Comparison of ENCODE assay signal across 9 mouse cellular contexts in the genomic region with DNA sequence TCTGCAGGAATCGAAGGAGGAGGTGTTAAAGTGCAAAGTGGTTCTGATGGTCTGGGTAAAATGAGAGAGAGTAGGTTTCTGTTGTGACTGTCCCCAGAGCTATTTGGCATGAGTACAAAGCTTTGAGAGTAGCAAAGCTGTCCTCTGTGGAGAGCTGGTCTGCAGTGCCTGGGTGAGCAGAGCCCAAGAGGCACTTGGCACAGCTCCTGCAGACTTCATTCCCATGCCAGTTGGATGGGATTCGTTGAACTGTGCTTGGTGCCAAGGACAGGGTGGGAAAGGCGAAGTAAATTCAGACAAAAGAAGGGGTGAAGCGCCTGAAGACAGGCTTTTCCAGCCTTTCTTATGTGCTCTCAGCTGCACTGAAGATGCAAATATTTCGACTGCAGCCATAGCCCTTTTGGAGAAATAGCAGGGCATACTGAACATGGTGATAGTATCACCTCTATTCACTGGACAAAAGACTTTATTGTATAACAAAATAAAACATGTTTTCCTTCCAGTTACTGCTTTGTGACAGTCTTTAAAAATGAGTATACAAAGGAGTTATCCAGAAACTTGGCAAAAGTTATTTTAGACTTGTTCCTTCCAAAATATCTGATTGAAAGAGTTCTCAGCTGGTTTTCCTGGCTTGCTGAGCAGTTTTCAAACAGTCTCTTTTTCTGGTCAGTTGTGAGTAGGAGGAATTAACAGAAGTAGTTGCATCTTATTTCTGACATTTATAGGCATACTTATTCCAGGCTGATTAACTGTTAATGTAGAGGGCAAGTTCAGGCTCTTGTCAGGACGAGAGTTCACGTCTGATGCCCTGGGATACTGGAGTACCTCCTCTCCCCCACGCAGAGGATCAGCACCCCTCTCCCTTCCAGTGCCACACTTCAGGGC. TPM values are rescaled to one million over a fixed set of nuclear protein-coding genes. Genes with fewer than 3 reads are reported as not detected.
A peak's percentile ranks its signal among the peaks of the same experiment; 100 is the strongest.
DNase-seq lines count a peak whose midpoint lies in the region; ATAC-seq lines count a peak whose summit lies in the region.
"Had no signal": no experiment of that assay in that cellular context is flagged by ENCODE, and none has a peak within 500 bp of the region (broad histone marks: within the 10 kb centered on the region; RNA-seq: fewer than 3 reads in every experiment).

No protein-coding gene starts in this region.

- H3K9ac ChIP-seq in hindbrain, embryonic 14.5 days: no peak overlapping the region
- no peak overlapping the region for H3K9ac ChIP-seq in hindbrain, embryonic 12.5 days
- H3K9ac ChIP-seq: embryonic facial prominence, embryonic 13.5 days had no signal

- H3K27ac ChIP-seq in hindbrain, embryonic 14.5 days: peak overlapping the region; percentile 46; the same call in 1 of the 2 replicates
- no peak overlapping the region for H3K27ac ChIP-seq in hindbrain, embryonic 12.5 days
- H3K27ac ChIP-seq: embryonic facial prominence, embryonic 13.5 days had no signal

- H3K4me2 ChIP-seq in hindbrain, embryonic 14.5 days (replicated peaks): no peak overlapping the region
- H3K4me2 ChIP-seq in hindbrain, embryonic 12.5 days (replicated peaks): no peak overlapping the region
- H3K4me2 ChIP-seq: embryonic facial prominence, embryonic 13.5 days had no signal

- DNase-seq in hindbrain, embryonic 14.5 days (ENCODE audit: low spot score): peak; percentile 73
- peak; percentile 35 for DNase-seq in cerebellum, adult 11 months
- DNase-seq in gastrocnemius, postnatal 25 days: peak; percentile 32
- peak; percentile 9 to 66 for DNase-seq in left cerebral cortex, adult 8-10 months (ENCODE audit: low spot score in 2 of 2)
- DNase-seq in right cerebral cortex, adult 18-20 months: peak; percentile 70
- no peak for DNase-seq in embryo, embryonic 10.5 days (ENCODE audit: low spot score)
- no peak for DNase-seq in embryo, embryonic 11 days

- H3K4me1 ChIP-seq in hindbrain, embryonic 14.5 days (replicated peaks; ENCODE audit: control insufficient read depth, insufficient read depth, low read length): no peaks in the 10 kb centered on the region; the same call in 1 of the 2 replicates
- H3K4me1 ChIP-seq in hindbrain, embryonic 12.5 days: no peaks in the 10 kb centered on the region
- H3K4me1 ChIP-seq: embryonic facial prominence, embryonic 13.5 days had no signal

- H3K36me3 ChIP-seq in hindbrain, embryonic 14.5 days (replicated peaks; ENCODE audit: control insufficient read depth, insufficient read depth): no peaks in the 10 kb centered on the region
- no peaks in the 10 kb centered on the region for H3K36me3 ChIP-seq in hindbrain, embryonic 12.5 days
- H3K36me3 ChIP-seq: embryonic facial prominence, embryonic 13.5 days had no signal

- H3K27me3 ChIP-seq in hindbrain, embryonic 14.5 days (ENCODE audit: control insufficient read depth, insufficient read depth, low read length): no peaks in the 10 kb centered on the region
- no peaks in the 10 kb centered on the region for H3K27me3 ChIP-seq in hindbrain, embryonic 12.5 days
- H3K27me3 ChIP-seq: embryonic facial prominence, embryonic 13.5 days had no signal

- H3K9me3 ChIP-seq in hindbrain, embryonic 14.5 days (ENCODE audit: control insufficient read depth, low read length): no peaks in the 10 kb centered on the region
- H3K9me3 ChIP-seq in hindbrain, embryonic 12.5 days (replicated peaks): no peaks in the 10 kb centered on the region
- H3K9me3 ChIP-seq: embryonic facial prominence, embryonic 13.5 days had no signal

- ATAC-seq in hindbrain, embryonic 14.5 days (ENCODE audit: low FRiP score): peak; percentile 91; the same call in 1 of the 2 replicates
- ATAC-seq in hindbrain, embryonic 12.5 days (ENCODE audit: low FRiP score): no peak

- no peak overlapping the region for H3K4me3 ChIP-seq in hindbrain, embryonic 14.5 days (replicated peaks; ENCODE audit: low read length)
- H3K4me3 ChIP-seq in hindbrain, embryonic 12.5 days: no peak overlapping the region
- H3K4me3 ChIP-seq: embryonic facial prominence, embryonic 13.5 days had no signal

- WGBS in hindbrain, embryonic 14.5 days: 69% methylated on average over 8 of the region's 8 CpGs
- WGBS in hindbrain, embryonic 12.5 days: 73% methylated on average over 8 of the region's 8 CpGs

RNA-seq across cellular contexts. Expression of a gene that starts 48.9 kb away (rescaled TPM):
- polyA plus RNA-seq in hindbrain, embryonic 14.5 days (2014; fragmentation: Nextera tagmentation; extraction: Ambion mirVana): 154 and 167 TPM in 2 replicates
- polyA plus RNA-seq in hindbrain, embryonic 12.5 days (2016; fragmentation: Nextera tagmentation; extraction: Ambion mirVana): 108 and 110 TPM in 2 replicates
- total RNA-seq in gastrocnemius, postnatal 25 days (2021): 10 to 100 TPM; 29.5 to 30.4 TPM
- total RNA-seq in left cerebral cortex, adult 8-10 months (2022): 10 to 100 TPM; 43.4 to 52.8 (median 47.9) TPM

Comparison
In these comparisons a context has a peak if more than half of its experiments do, and no peak if none do; other contexts are left out.
1. DNase-seq: peak in hindbrain, embryonic 14.5 days (single experiment), cerebellum, adult 11 months (single experiment), gastrocnemius, postnatal 25 days (single experiment), left cerebral cortex, adult 8-10 months (2 of 2) and right cerebral cortex, adult 18-20 months (single experiment); none in embryo, embryonic 10.5 days (single experiment) and embryo, embryonic 11 days (single experiment).